Mouse (Mus musculus) hindbrain, embryonic 15.5 days (tissue): ENCODE results near the gene Aqp6. TPM values are rescaled to one million over a fixed set of nuclear protein-coding genes. Genes with fewer than 3 reads are reported as not detected.

Source experiments
- ATAC-seq: fragments of 200-750 bp; cut with Nextera tagmentation; 2 replicates; pipeline ENCODE4 v1.8.0; 2017; ENCODE audit warnings: low read depth, moderate number of reproducible peaks, moderate TSS enrichment; ENCODE audit not compliant: low FRiP score
- H3K27ac ChIP-seq: fragments of 300-500 bp; sonication (generic); replicated peaks from 2 replicates; pipeline ENCODE4 v1.5.1; 2015; ENCODE audit warnings: mild to moderate bottlenecking, inconsistent platforms
- H3K27me3 ChIP-seq: fragments of 300-500 bp; sonication (generic); 2 replicates; pipeline ENCODE4 v1.6.1; 2015; ENCODE audit warnings: control low read depth, inconsistent platforms
- H3K36me3 ChIP-seq: fragments of 300-500 bp; sonication (generic); 2 replicates; pipeline ENCODE4 v1.6.1; 2015; ENCODE audit warnings: control low read depth, inconsistent platforms
- H3K4me1 ChIP-seq: fragments of 300-500 bp; sonication (generic); replicated peaks from 2 replicates; pipeline ENCODE4 v1.6.1; 2015; ENCODE audit warnings: control low read depth, inconsistent platforms
- H3K4me2 ChIP-seq: fragments of 300-500 bp; sonication (generic); 2 replicates; pipeline ENCODE4 v1.6.1; 2015; ENCODE audit warnings: moderate library complexity, mild to moderate bottlenecking, inconsistent platforms
- H3K4me3 ChIP-seq: fragments of 300-500 bp; sonication (generic); 2 replicates; pipeline ENCODE4 v1.5.1; 2015; ENCODE audit warnings: mild to moderate bottlenecking, inconsistent platforms
- H3K9ac ChIP-seq: fragments of 300-500 bp; sonication (generic); 2 replicates; pipeline ENCODE4 v1.6.1; 2015; ENCODE audit warnings: inconsistent platforms
- H3K9me3 ChIP-seq: fragments of 300-500 bp; sonication (generic); 2 replicates; pipeline ENCODE4 v1.6.1; 2016; ENCODE audit warnings: control low read depth, inconsistent platforms
- WGBS: fragments of 180-500 bp; shearing (Covaris S2); methylation state at CpG from one replicate; pipeline ENCODE4 v1.1.7; 2015; 5-methylcytosine and 5-hydroxymethylcytosine counted together
- polyA plus RNA-seq: library from polyadenylated mRNA; unstranded; fragments of >200 nt; fragmentation: Nextera tagmentation; extraction: Ambion mirVana; gene quantifications from 2 replicates; pipeline ENCODE4 v1.2.1, GENCODE M21; 2015

Gene Aqp6
- polyA plus RNA-seq, 1 experiment from 2014 or later = 0.78 TPM

- H3K9ac ChIP-seq = no peak overlapping the region
- H3K4me3 ChIP-seq = no peak overlapping the region
- WGBS = 93% methylated on average over 3 of the region's 3 CpGs
- ATAC-seq = no peak
- no peak overlapping the region for H3K4me2 ChIP-seq
- H3K9me3 ChIP-seq = no peaks in the 10 kb centered on the region
- peaks cover 35% of the 10 kb centered on the region for H3K4me1 ChIP-seq
- peaks cover 85% of the 10 kb centered on the region for H3K27me3 ChIP-seq
- no peak overlapping the region for H3K27ac ChIP-seq
- H3K36me3 ChIP-seq = no peaks in the 10 kb centered on the region
Measured at GRCm38 (mm10) chr15:99586525-99586924, 14.7 kb upstream of the Aqp6 start.

DNA sequence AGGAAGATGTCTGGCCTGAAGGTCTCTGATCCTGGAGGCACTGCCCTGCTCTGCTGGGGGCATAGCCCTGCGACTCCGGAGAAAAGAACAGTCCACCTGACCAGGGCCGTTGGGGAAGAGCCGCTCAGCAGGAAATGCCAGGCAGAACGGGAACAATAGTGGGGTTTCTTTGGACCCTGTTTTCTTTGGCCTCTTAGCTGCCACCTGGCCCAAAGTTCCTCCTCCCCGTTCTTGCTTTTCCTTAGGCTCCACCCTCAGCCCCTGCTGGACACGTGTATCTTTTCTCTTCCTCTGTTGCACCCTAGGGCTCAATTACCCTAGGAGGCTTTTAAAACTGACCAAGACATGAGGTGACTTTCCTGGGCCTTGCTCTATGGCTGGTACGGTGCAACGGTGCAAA is 12.0 kb upstream of the Aqp6 start:
- no peak for ATAC-seq
- H3K4me3 ChIP-seq = no peak overlapping the region
- WGBS = 3% methylated on average over 9 of the region's 9 CpGs

DNA sequence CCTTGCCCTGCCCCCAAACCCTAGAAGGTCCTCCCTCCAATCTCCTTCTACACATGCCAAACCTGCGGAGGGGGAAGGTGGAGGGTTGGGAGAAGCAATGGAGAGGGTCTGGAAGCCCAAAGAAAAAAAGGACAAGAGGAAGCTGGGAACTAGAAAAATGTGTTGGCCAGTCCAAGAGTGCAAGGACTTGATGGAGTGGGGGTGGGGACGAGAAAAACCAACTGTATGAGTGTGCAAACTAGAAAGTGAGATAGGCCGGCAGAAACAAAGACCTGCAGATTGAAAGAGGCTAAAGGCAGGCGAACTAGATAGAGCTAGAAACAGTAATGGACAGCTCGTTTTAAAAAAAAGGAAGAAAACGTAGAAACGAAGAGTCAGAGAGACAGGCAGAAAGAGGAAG is 11.5 kb upstream of the Aqp6 start:
- Histone ChIP-seq H3K9me3 (no peaks in the 10 kb centered on the region), H3K4me3 (no peak overlapping the region), H3K9ac (no peak overlapping the region), H3K27me3 (peaks cover 80% of the 10 kb centered on the region), H3K36me3 (no peaks in the 10 kb centered on the region), H3K27ac (no peak overlapping the region), H3K4me2 (no peak overlapping the region), H3K4me1 (peaks cover 17% of the 10 kb centered on the region)
- WGBS = 23% methylated on average over 7 of the region's 7 CpGs
- ATAC-seq = no peak

More for the DNA sequence above, 12.0 kb upstream of the Aqp6 start:
- no peak overlapping the region for H3K9ac ChIP-seq
- H3K27me3 ChIP-seq = peaks cover 81% of the 10 kb centered on the region
- no peaks in the 10 kb centered on the region for H3K36me3 ChIP-seq
- H3K4me2 ChIP-seq = no peak overlapping the region
- H3K4me1 ChIP-seq = peaks cover 22% of the 10 kb centered on the region
- no peaks in the 10 kb centered on the region for H3K9me3 ChIP-seq
- no peak overlapping the region for H3K27ac ChIP-seq

- Histone ChIP-seq H3K4me2 (peak within 1 kb of the TSS; percentile 55), H3K27ac (no peak within 1 kb of the TSS), H3K4me1 (peaks cover 11% of the 10 kb centered on the region; the same call in 1 of the 2 replicates), H3K4me3 (peak within 1 kb of the TSS; percentile 39), H3K9ac (no peak within 1 kb of the TSS), H3K27me3 (peaks cover 79% of the 10 kb centered on the region), H3K9me3 (no peaks in the 10 kb centered on the region), H3K36me3 (no peaks in the 10 kb centered on the region)
- under 1% methylated on average over 52 of the region's 83 CpGs for WGBS
- peak; percentile 46; the same call in 1 of the 2 replicates for ATAC-seq
Measured at GRCm38 (mm10) chr15:99590429-99591084, 10.6 kb upstream of the Aqp6 start, which contains the start of gene Aqp5. Gene Aqp5 (plus strand): TSS chr15:99590782.

DNA sequence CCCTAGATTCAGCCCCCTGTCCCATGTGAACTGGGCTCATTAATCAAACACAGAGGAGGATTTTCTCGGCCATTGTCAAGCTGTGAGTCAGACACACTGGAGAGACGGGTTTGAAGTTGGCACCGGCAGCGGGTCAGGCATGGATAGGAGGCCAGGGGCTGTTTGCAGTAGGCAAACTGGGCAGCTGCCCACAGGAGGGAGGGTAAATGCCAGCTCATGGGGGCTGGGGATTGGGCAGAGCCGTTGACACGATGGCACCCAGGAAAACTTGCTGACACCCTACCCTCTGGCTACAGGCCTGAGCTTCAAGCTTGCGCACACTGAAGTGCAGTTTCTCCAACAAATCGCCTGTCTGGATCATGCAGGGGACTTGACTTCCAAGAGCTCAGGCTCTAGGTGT is 9.0 kb upstream of the Aqp6 start:
- H3K36me3 ChIP-seq = no peaks in the 10 kb centered on the region
- H3K4me2 ChIP-seq = no peak overlapping the region
- 52% methylated on average over 8 of the region's 8 CpGs for WGBS
- H3K27ac ChIP-seq = no peak overlapping the region
- H3K4me1 ChIP-seq = peaks cover 15% of the 10 kb centered on the region
- no peak overlapping the region for H3K4me3 ChIP-seq
- no peaks in the 10 kb centered on the region for H3K9me3 ChIP-seq
- H3K9ac ChIP-seq = no peak overlapping the region
- peaks cover 64% of the 10 kb centered on the region for H3K27me3 ChIP-seq
- ATAC-seq = no peak

DNA sequence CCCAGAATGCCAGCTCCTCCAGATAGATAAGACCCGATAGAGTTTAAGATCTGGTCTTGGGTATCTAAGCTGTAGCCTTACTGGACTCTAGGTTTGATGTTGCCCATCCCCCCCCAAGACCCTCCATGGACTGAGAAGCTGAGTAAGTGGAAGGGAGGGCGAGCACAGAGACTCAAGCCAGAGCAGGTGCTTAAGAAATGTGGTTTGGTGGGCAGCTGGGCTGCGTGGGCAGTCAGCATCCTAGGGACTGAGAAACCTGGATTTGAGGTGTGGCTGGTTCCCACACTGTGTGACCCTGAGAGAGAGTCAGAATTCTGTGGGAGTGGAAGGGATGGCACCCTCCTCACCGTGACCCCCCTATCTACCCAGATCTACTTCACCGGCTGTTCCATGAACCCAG is 8.3 kb upstream of the Aqp6 start:
- Histone ChIP-seq H3K4me1 (peaks cover 15% of the 10 kb centered on the region), H3K36me3 (no peaks in the 10 kb centered on the region), H3K9ac (no peak overlapping the region), H3K27ac (no peak overlapping the region), H3K4me2 (no peak overlapping the region), H3K9me3 (no peaks in the 10 kb centered on the region), H3K4me3 (no peak overlapping the region), H3K27me3 (peaks cover 60% of the 10 kb centered on the region)
- 85% methylated on average over 5 of the region's 5 CpGs for WGBS
- no peak for ATAC-seq

DNA sequence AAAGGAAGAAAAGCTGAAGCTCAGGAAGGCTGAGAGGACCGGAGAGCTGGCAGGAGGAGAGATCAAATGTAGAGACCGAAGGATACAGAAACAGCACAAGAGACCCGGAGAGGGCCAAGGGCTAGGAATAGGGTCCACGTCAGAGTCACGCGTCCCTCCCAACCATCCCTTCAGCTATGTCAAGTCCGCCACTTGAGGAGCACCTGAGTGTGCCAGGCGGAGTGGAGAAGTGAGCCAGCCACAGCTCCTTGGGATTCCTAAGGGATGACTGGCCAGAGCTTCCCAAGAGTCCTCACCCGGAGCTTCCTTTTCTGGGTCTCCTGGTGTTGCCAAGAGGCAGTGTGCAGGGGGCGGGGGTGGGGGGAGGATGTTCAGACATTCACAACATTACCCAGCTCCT is 6.2 kb upstream of the Aqp6 start:
- Histone ChIP-seq H3K27ac (no peak overlapping the region), H3K9ac (no peak overlapping the region), H3K4me2 (no peak overlapping the region), H3K9me3 (no peaks in the 10 kb centered on the region), H3K4me3 (no peak overlapping the region), H3K4me1 (peaks cover 25% of the 10 kb centered on the region), H3K27me3 (peaks cover 41% of the 10 kb centered on the region), H3K36me3 (no peaks in the 10 kb centered on the region)
- no peak for ATAC-seq
- 84% methylated on average over 10 of the region's 10 CpGs for WGBS

- Histone ChIP-seq H3K27ac (no peak overlapping the region; the same call in 1 of the 2 replicates), H3K9me3 (no peaks in the 10 kb centered on the region), H3K4me3 (no peak overlapping the region), H3K4me2 (0 out of 2 replicates have a peak overlapping the region, but pooled peaks have one; percentile 12), H3K36me3 (no peaks in the 10 kb centered on the region), H3K9ac (no peak overlapping the region), H3K4me1 (peaks cover 26% of the 10 kb centered on the region), H3K27me3 (peaks cover 29% of the 10 kb centered on the region)
- 0% methylated on average over 7 of the region's 7 CpGs for WGBS
- peak; percentile 85 for ATAC-seq
Measured at GRCm38 (mm10) chr15:99596056-99596687, 5.0 kb upstream of the Aqp6 start.

DNA sequence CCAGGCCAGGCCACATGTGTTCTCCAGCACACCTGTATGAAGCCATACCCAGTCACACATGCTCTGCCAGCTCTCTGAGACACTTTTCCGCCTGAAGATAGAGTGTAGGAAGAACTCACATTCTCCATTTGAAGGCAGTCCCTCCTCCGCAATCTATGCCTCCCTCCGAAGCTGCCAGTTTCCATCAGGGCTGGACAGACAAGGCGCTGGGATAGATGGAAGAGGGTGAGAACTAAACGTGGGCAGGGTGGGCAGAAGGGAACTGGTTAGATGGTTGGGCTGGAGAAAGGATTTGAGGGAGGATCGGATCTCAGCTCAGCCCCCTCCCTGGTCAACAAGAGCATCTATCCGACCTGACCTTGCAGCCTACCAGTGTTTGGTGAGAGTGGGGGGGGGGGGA is 4.4 kb upstream of the Aqp6 start:
- no peak overlapping the region for H3K27ac ChIP-seq
- H3K4me2 ChIP-seq = no peak overlapping the region
- 0 out of 2 replicates have a peak, but pooled peaks have one; percentile 2 for ATAC-seq

DNA sequence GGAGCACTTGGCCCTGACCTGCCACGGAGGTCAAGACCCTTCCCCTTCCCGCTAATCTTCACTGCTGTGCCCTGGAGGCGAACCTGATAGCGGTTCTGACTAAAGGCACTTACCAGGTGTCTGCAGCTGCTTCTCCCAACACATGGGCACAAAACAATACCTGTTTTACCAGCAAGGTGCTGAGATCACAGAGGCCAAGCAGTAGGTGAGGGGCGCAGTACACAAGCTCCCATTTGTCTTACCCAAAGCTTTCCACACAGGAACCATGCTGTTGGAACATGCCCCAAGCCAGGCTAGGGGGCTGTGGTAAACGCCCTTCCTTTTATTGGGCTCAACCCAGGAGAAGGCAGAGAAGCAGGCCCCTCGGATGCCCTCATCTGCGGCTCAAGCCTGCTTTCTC is 3.6 kb upstream of the Aqp6 start:
- no peak for ATAC-seq
- H3K9me3 ChIP-seq = no peaks in the 10 kb centered on the region
- peaks cover 19% of the 10 kb centered on the region; the same call in 1 of the 2 replicates for H3K27me3 ChIP-seq
- WGBS = 60% methylated on average over 8 of the region's 8 CpGs
- no peak overlapping the region for H3K27ac ChIP-seq
- no peak overlapping the region for H3K4me3 ChIP-seq
- H3K4me2 ChIP-seq = no peak overlapping the region
- no peaks in the 10 kb centered on the region for H3K36me3 ChIP-seq
- no peak overlapping the region for H3K9ac ChIP-seq
- H3K4me1 ChIP-seq = peaks cover 36% of the 10 kb centered on the region

More for the DNA sequence above, 4.4 kb upstream of the Aqp6 start:
- Histone ChIP-seq H3K4me3 (no peak overlapping the region), H3K9me3 (no peaks in the 10 kb centered on the region), H3K27me3 (peaks cover 22% of the 10 kb centered on the region), H3K4me1 (peaks cover 30% of the 10 kb centered on the region), H3K36me3 (no peaks in the 10 kb centered on the region), H3K9ac (no peak overlapping the region)
- WGBS = 65% methylated on average over 7 of the region's 7 CpGs

DNA sequence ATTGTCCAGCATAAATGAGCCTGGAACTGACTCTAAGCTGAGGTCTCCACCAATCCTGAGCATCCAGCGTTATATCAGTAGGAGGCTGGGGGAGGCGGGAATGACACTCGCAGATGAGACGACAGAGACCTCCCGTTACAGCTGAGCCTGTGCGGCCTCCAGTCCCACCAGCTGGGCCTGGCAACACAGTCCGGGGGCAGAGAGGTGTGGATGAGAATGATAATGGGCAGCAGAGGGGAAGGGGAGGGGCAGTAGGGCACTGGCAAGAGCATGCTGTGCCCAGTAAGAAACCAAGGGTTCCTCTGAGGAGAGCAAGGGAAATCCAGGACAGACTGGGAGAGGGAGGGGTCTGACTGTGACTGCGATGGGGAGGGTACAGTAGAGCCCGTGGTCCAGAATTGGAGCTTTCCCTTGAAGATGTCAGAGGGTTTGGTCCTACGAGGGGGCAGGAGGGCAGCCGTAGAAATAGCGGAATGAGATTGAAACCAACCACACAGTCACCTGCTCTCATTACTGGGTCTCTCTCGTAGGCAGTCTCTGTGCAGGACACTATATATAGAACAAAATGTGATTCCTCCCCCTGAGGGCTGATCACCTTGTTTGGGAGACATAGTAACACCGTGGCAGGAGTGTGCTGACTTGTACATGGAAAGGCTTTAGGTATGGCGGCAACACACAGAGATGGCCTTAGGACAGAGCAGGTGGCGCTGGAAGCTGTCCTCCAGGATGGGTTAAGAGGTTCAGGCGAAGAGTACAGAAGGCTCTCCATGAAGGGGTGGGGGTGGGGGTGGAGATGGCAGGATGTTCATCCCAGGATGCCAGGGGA is 1.7 kb upstream of the Aqp6 start:
- no peak overlapping the region for H3K27ac ChIP-seq
- 29% methylated on average over 17 of the region's 17 CpGs for WGBS
- peaks cover 38% of the 10 kb centered on the region for H3K4me1 ChIP-seq
- H3K36me3 ChIP-seq = no peaks in the 10 kb centered on the region
- ATAC-seq = peak; percentile 33; the same call in 1 of the 2 replicates
- H3K9me3 ChIP-seq = no peaks in the 10 kb centered on the region
- 0 out of 2 replicates have a peak, but pooled peaks cover 10% of the 10 kb centered on the region for H3K27me3 ChIP-seq
- H3K4me2 ChIP-seq = no peak overlapping the region
- H3K4me3 ChIP-seq = no peak overlapping the region
- H3K9ac ChIP-seq = no peak overlapping the region

DNA sequence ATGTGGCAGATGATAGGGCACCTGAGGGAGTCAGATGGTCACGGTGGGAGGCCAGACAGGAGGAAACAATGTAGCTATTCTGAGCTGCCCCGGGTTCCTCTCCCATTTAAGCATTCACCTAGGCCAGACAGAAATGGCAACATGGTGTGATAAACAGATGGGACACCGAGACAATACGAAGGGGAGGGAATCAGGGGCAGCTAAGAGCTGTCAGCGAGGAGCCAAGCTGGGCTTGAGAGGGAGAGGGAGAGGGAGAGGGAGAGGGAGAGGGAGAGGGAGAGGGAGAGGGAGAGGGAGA is 572 bp downstream of the Aqp6 start:
- 11% methylated on average over 5 of the region's 5 CpGs for WGBS
- Histone ChIP-seq H3K27ac (peak overlapping the region; percentile 65), H3K4me3 (no peak overlapping the region), H3K9ac (no peak overlapping the region), H3K4me1 (peaks cover 45% of the 10 kb centered on the region), H3K27me3 (no peaks in the 10 kb centered on the region), H3K36me3 (no peaks in the 10 kb centered on the region), H3K9me3 (no peaks in the 10 kb centered on the region), H3K4me2 (no peak overlapping the region)
- ATAC-seq = no peak
